Mouse (Mus musculus) G1E-ER4 (cell line): Measurements from ENCODE around the gene Gm6763. TPM values are rescaled to one million over a fixed set of nuclear protein-coding genes. Genes with fewer than 3 reads are reported as not detected.
"Not testable (repeated sequence)": the region's sequence is repeated elsewhere in the genome, so short reads cannot be mapped to it uniquely, and the experiment has no call there.

Experiments used
- GATA1 ChIP-seq: IDR thresholded peaks from one replicate; pipeline ENCODE4 v1.8.0; 2012; ENCODE audit warnings: low read length, inconsistent platforms
- polyA plus RNA-seq: library from polyadenylated mRNA; stranded (reverse); fragments of >175 nt; gene quantifications from 2 replicates; pipeline ENCODE4 v1.2.3, GENCODE M21; 2012

The Gm6763 gene
- polyA plus RNA-seq: not detected in 2 replicates

DNA sequence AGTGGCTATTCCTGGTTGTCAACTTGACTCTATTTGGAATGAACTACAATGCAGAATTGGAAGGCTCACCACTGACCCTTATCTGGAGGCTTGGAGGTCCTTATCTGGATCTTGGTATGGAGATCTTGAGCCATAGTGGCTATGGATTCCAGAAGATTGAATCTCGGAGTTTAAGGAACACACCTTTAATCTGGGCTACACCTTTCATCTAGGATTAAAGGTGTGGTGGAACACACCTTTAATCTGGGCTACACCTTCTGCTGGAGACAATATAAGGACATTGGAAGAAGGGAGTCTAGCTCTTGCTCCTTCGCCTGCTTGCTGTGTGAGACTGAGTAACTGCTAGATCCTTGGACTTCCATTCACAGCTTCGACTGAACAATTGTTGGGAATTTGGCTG lies at the start of gene Gm6763:
TSS of gene Gm6763 (plus strand) at position 301 of the 400 bp plus-strand sequence.
- TF ChIP-seq GATA1: not testable (repeated sequence)

DNA sequence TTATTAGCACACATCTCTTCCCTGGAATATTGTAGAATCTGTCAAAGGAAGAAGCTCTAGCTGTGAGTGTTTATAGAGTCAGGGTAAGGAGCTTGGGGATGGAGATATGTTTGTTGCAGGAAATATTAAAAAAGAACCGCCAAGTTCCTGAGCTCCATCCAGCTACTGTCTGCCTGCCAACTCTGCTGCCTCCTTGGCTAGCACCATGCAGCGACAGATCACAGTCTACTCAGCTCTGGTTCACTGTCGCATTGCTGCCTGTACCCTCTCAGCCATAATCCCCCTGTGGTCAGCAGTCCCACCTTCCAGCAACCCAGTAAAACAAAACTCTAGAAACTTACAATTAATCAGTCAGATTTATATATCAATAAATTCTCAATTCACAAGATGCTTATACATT lies 41.3 kb upstream of the Gm6763 start:
- TF ChIP-seq GATA1: no peak

DNA sequence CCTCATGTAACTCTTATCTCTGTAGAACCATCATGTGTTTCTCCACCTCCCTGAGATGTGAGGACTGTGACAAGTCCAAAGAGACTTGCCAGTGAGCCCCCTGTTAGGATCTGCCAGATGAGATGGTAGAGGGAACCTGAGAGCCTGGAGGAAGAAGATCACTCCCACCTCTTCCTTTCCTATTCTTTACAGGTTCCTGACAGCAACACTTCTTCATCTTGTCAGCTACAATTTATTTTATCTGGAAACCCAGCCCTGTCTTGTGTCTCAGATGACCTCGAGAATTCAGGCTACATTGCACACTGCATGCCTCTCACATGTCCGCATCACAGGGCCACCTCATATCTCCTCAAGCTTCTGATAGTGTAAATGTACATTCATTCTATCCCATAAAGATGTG lies 33.0 kb upstream of the Gm6763 start:
- no peak for TF ChIP-seq GATA1

DNA sequence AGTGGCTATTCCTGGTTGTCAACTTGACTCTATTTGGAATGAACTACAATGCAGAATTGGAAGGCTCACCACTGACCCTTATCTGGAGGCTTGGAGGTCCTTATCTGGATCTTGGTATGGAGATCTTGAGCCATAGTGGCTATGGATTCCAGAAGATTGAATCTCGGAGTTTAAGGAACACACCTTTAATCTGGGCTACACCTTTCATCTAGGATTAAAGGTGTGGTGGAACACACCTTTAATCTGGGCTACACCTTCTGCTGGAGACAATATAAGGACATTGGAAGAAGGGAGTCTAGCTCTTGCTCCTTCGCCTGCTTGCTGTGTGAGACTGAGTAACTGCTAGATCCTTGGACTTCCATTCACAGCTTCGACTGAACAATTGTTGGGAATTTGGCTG lies 8.6 kb upstream of the Gm6763 start, which contains the start of gene Gm21293:
TSS of gene Gm21293 (plus strand) at position 301 of the 400 bp plus-strand sequence.
- not testable (repeated sequence) for TF ChIP-seq GATA1

GRCm38 (mm10) chr10:104159706-104160105 lies 8.4 kb downstream of the Gm6763 start, which contains the start of gene Gm8764:
TSS of gene Gm8764 (plus strand) at chr10:104160006.
- not testable (repeated sequence) for TF ChIP-seq GATA1

GRCm38 (mm10) chr10:104168215-104168614 lies 16.9 kb downstream of the Gm6763 start, which contains the start of gene Gm21304:
TSS of gene Gm21304 (plus strand) at chr10:104168515.
- TF ChIP-seq GATA1: not testable (repeated sequence)

GRCm38 (mm10) chr10:104176724-104177123 lies 25.4 kb downstream of the Gm6763 start, which contains the start of gene Gm21312:
TSS of gene Gm21312 (plus strand) at chr10:104177024.
- not testable (repeated sequence) for TF ChIP-seq GATA1

DNA sequence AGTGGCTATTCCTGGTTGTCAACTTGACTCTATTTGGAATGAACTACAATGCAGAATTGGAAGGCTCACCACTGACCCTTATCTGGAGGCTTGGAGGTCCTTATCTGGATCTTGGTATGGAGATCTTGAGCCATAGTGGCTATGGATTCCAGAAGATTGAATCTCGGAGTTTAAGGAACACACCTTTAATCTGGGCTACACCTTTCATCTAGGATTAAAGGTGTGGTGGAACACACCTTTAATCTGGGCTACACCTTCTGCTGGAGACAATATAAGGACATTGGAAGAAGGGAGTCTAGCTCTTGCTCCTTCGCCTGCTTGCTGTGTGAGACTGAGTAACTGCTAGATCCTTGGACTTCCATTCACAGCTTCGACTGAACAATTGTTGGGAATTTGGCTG lies 33.9 kb downstream of the Gm6763 start, which contains the start of gene Gm20765:
TSS of gene Gm20765 (plus strand) at position 301 of the 400 bp plus-strand sequence.
- TF ChIP-seq GATA1: not testable (repeated sequence)

DNA sequence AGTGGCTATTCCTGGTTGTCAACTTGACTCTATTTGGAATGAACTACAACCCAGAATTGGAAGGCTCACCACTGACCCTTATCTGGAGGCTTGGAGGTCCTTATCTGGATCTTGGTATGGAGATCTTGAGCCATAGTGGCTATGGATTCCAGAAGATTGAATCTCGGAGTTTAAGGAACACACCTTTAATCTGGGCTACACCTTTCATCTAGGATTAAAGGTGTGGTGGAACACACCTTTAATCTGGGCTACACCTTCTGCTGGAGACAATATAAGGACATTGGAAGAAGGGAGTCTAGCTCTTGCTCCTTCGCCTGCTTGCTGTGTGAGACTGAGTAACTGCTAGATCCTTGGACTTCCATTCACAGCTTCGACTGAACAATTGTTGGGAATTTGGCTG lies 42.4 kb downstream of the Gm6763 start, which contains the start of gene Gm4340:
TSS of gene Gm4340 (plus strand) at position 301 of the 400 bp plus-strand sequence.
- TF ChIP-seq GATA1: not testable (repeated sequence)

Other genes with a start within 250 kb of the Gm6763 start
- not detected in 2 replicates for gene Gm21293, start 8.5 kb upstream of the Gm6763 start, polyA plus RNA-seq
- gene Gm8764, start 8.5 kb downstream of the Gm6763 start, polyA plus RNA-seq: not detected in 2 replicates
- gene Gm21304, start 17.0 kb downstream of the Gm6763 start, polyA plus RNA-seq: not detected in 2 replicates
- not detected in 2 replicates for gene Gm21312, start 25.5 kb downstream of the Gm6763 start, polyA plus RNA-seq
- gene Gm20765, start 34.0 kb downstream of the Gm6763 start, polyA plus RNA-seq: not detected in 2 replicates
- gene Gm4340, start 42.5 kb downstream of the Gm6763 start, polyA plus RNA-seq: not detected in 2 replicates